Comparison of ENCODE assay signal across 8 mouse cellular contexts in the genomic region with DNA sequence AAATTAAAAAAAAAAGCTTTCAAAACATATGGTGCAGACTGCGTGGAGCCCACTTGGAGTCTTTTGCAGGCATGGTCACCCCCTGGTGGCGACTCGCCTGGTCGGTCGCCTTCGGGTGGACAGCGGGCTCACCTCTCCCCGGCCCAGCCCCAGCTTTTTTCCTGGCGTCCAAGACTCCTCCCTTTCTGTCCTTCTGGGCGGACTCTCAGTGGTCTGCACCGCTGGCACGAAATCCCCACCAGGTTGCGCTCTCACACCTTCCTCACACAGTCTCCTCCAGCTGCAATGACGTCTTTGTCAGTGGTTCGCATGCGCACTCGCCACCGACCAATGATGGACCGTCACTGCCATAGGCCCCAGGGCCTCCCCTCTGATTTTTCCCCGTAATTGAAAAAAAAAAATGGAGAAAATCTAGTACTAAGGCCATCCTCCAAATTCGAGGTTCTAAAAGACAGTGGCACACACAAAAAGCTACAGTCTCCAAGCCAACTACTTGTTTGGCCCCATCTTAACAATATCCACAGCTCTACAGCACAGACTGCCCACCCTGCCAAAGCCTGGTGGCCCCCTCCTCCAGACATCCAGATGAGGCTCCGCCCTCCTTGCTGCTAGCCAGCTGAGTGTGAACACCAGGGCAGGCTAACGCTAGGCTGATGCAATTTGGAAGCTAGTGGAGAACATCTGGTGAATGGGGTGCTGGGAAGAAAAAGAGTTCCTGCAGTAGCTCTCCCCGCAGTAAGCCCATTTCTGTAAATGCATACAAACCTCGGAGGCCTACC.
DNase-seq lines count a peak whose midpoint lies in the region; ATAC-seq and TF ChIP-seq lines count a peak whose summit lies in the region.

No protein-coding gene starts in this region.

- 22% methylated on average over 25 of the region's 25 CpGs for WGBS in hindbrain, postnatal 0 days

- peak overlapping the region; percentile 46 for H3K4me2 ChIP-seq in hindbrain, postnatal 0 days (ENCODE audit: low read depth, low read length)

- H3K9me3 ChIP-seq in hindbrain, postnatal 0 days (ENCODE audit: low read length), result no peaks in the 10 kb centered on the region

- intact Hi-C loops in left cerebral cortex, adult 2 months (cut with DNase I), result loop anchor here (5.0 kb wide), 1 partner anchor 161 kb away; no protein-coding TSS in a partner anchor

- peak overlapping the region; percentile 79 for H3K27ac ChIP-seq in hindbrain, postnatal 0 days
- H3K27ac ChIP-seq in left cerebral cortex, adult 2 months, result no peak overlapping the region

- TF ChIP-seq CTCF in hindbrain, postnatal 0 days (IDR thresholded peaks at IDR 0.05; ENCODE audit: low read depth), result peak; percentile 71
- peak; percentile 40 for TF ChIP-seq CTCF in left cerebral cortex, adult 2 months (IDR thresholded peaks at IDR 0.05)

- DNase-seq in adipocyte (ENCODE audit: low spot score), result peak; percentile 69
- peak; percentile 69 for DNase-seq in gastrocnemius, postnatal 10 days
- DNase-seq in hindbrain, postnatal 0 days (ENCODE audit: low spot score), result peak; percentile 86
- DNase-seq in left cerebral cortex, adult 2 months (ENCODE audit: extremely low spot score in 1 of 2, low spot score in 2 of 2), result peak; percentile 29 to 54
- peak; percentile 85 to 92 for DNase-seq in lung, postnatal 4 days
- peak; percentile 27 to 44 for DNase-seq in right cerebral cortex, adult 2 months (ENCODE audit: low spot score in 2 of 2)
- DNase-seq in urinary bladder, postnatal 25 days (ENCODE audit: low spot score), result peak; percentile 47

- peak overlapping the region; percentile 28 for H3K4me3 ChIP-seq in hindbrain, postnatal 0 days (ENCODE audit: low read length)
- H3K4me3 ChIP-seq in left cerebral cortex, adult 2 months, result peak overlapping the region; percentile 22; the same call in 1 of the 2 replicates

- peak; percentile 99 for ATAC-seq in common myeloid progenitor, adult 5-6 weeks (replicated peaks; ENCODE audit: low read depth, poor library complexity, severe bottlenecking)
- ATAC-seq in hindbrain, postnatal 0 days, result peak; percentile 98

- no peaks in the 10 kb centered on the region for H3K27me3 ChIP-seq in hindbrain, postnatal 0 days (ENCODE audit: insufficient read depth, low read length)

- no peaks in the 10 kb centered on the region for H3K4me1 ChIP-seq in hindbrain, postnatal 0 days (ENCODE audit: insufficient read depth, low read length)

- H3K36me3 ChIP-seq in hindbrain, postnatal 0 days (ENCODE audit: insufficient read depth, low read length), result no peaks in the 10 kb centered on the region

- 0 out of 2 replicates have a peak overlapping the region, but pooled peaks have one; percentile 13 for H3K9ac ChIP-seq in hindbrain, postnatal 0 days (replicated peaks; ENCODE audit: low read length)

Comparison
In these comparisons a context has a peak if more than half of its experiments do, and no peak if none do; other contexts are left out.
1. DNase-seq: peak in every context shown above with its lines; median percentile 88 in lung, postnatal 4 days; 86 in hindbrain, postnatal 0 days; 69 in adipocyte; 69 in gastrocnemius, postnatal 10 days; 47 in urinary bladder, postnatal 25 days; 42 in left cerebral cortex, adult 2 months; 36 in right cerebral cortex, adult 2 months.